Comparison of ENCODE assay signal across 15 mouse cellular contexts in genomic region chr17:13091510-13091909, GRCm38 (mm10). TPM values are rescaled to one million over a fixed set of nuclear protein-coding genes. Genes with fewer than 3 reads are reported as not detected.
"Had no signal": no experiment of that assay in that cellular context is flagged by ENCODE, and none has a peak within 500 bp of the region (broad histone marks: within the 10 kb centered on the region; RNA-seq: fewer than 3 reads in every experiment).

No protein-coding gene starts in this region.

RNA-seq across cellular contexts. Expression of gene Tcp10b, which starts 30.6 kb away (rescaled TPM):
- polyA plus RNA-seq: limb, embryonic 13.5 days; liver, adult 2 months; liver, embryonic 13.5 days; liver, embryonic 16.5 days; small intestine, adult 2 months; spleen, adult 2 months had no signal

RNA-seq across cellular contexts. Expression of gene Gpr31b, which starts 39.4 kb away (rescaled TPM):
- total RNA-seq: layer of hippocampus, adult 18-20 months; layer of hippocampus, postnatal 14 days; liver, adult 2 months had no signal
- polyA plus RNA-seq: kidney, embryonic 16.5 days; limb, embryonic 13.5 days; liver, adult 2 months; liver, embryonic 13.5 days; liver, embryonic 16.5 days; lung, adult 2 months; lung, postnatal 0 days; neural tube, embryonic 13.5 days had no signal

RNA-seq across cellular contexts. Expression of gene Unc93a, which starts 40.1 kb away (rescaled TPM):
- total RNA-seq: layer of hippocampus, adult 18-20 months; left cerebral cortex, postnatal 14 days had no signal
- polyA plus RNA-seq: kidney, embryonic 16.5 days; liver, embryonic 13.5 days; liver, embryonic 16.5 days; lung, postnatal 0 days; macrophage; midbrain, embryonic 15.5 days; neural tube, embryonic 13.5 days; spleen, adult 2 months had no signal
